Mouse (Mus musculus) heart, postnatal 10 days (tissue): Measurements from ENCODE around the gene C4bp. TPM values are rescaled to one million over a fixed set of nuclear protein-coding genes. Genes with fewer than 3 reads are reported as not detected.

Experiments used
- total RNA-seq, 2 experiments: library from RNA; stranded (reverse); gene quantifications; 2 replicates each; pipeline ENCODE4 v1.2.3; 2021

C4bp gene
- total RNA-seq, 2 experiments from 2014 or later = not detected

Other genes starting within 250 kb of the C4bp start
- gene Cd55b, start 238.6 kb downstream of the C4bp start, total RNA-seq = under 1 TPM in 1 of 2 experiments, not detected in 1; 0.35 TPM
- gene Cd55, start 198.9 kb downstream of the C4bp start, total RNA-seq = 10 to 100 TPM; 13.7 to 16.5 TPM
- not detected for gene Zp3r, start 32.0 kb downstream of the C4bp start, total RNA-seq
- gene Gm29427, start 54.2 kb upstream of the C4bp start, total RNA-seq = not detected
- gene Yod1, start 55.7 kb upstream of the C4bp start, total RNA-seq = 1 to 10 TPM; 5.6 to 7.0 TPM
- gene Pfkfb2, start 67.6 kb upstream of the C4bp start, total RNA-seq = 10 to 100 TPM; 40.5 to 42.7 TPM
- under 1 TPM; 0.57 to 0.62 TPM for gene AA986860, start 70.3 kb upstream of the C4bp start, total RNA-seq
- gene Fcamr, start 139.3 kb upstream of the C4bp start, total RNA-seq = under 1 TPM; 0.19 to 0.20 TPM
- not detected for gene Pigr, start 165.1 kb upstream of the C4bp start, total RNA-seq
- under 1 TPM; 0.47 to 0.86 TPM for gene Fcmr, start 204.0 kb upstream of the C4bp start, total RNA-seq
- not detected for gene Il24, start 225.8 kb upstream of the C4bp start, total RNA-seq
- not detected for gene Il20, start 249.8 kb upstream of the C4bp start, total RNA-seq